Mouse (Mus musculus) testis, adult 2 months (tissue): ENCODE data around the gene Syce3. TPM values are rescaled to one million over a fixed set of nuclear protein-coding genes. Genes with fewer than 3 reads are reported as not detected.

Source experiments
- H3K27ac ChIP-seq: fragments of 200-500 bp; 2 replicates; pipeline ENCODE4 v1.5.1; 2012; ENCODE audit warnings: low read depth, low read length; ENCODE audit not compliant: control insufficient read depth, insufficient read depth
- H3K27me3 ChIP-seq: fragments of 200-500 bp; 2 replicates; pipeline ENCODE4 v1.6.1; 2012; ENCODE audit warnings: mild to moderate bottlenecking, low read length, moderate library complexity; ENCODE audit not compliant: control insufficient read depth, insufficient read depth
- H3K36me3 ChIP-seq: fragments of 200-500 bp; 2 replicates; pipeline ENCODE4 v1.6.1; 2012; ENCODE audit warnings: mild to moderate bottlenecking, low read length; ENCODE audit not compliant: control insufficient read depth, insufficient read depth
- H3K4me1 ChIP-seq: fragments of 200-500 bp; 2 replicates; pipeline ENCODE4 v1.6.1; 2012; ENCODE audit warnings: low read length; ENCODE audit not compliant: control insufficient read depth, insufficient read depth
- H3K4me3 ChIP-seq: fragments of 200-500 bp; 2 replicates; pipeline ENCODE4 v1.5.1; 2012; ENCODE audit warnings: low read depth, mild to moderate bottlenecking, low read length, moderate library complexity, mixed read lengths; ENCODE audit not compliant: control insufficient read depth
- CTCF ChIP-seq: fragments of 200-500 bp; IDR thresholded peaks from 2 replicates; pipeline ENCODE4 v1.5.1; 2012; ENCODE audit warnings: low read depth, mild to moderate bottlenecking, inconsistent platforms, low read length, moderate library complexity; ENCODE audit not compliant: control insufficient read depth, insufficient read depth, insufficient replicate concordance
- POLR2A ChIP-seq: fragments of 200-500 bp; IDR thresholded peaks from 2 replicates; pipeline ENCODE4 v1.6.1; 2012; ENCODE audit warnings: low read depth, mild to moderate bottlenecking, inconsistent platforms, low read length, moderate library complexity; ENCODE audit not compliant: control insufficient read depth
- polyA plus RNA-seq: library from polyadenylated mRNA; depleted of rRNA; stranded (reverse); fragments of >200 nt; gene quantifications from 2 replicates; pipeline ENCODE4 v1.2.3, GENCODE M21; 2012; rRNA removed

The Syce3 gene
- polyA plus RNA-seq, 1 experiment: 247 TPM

DNA sequence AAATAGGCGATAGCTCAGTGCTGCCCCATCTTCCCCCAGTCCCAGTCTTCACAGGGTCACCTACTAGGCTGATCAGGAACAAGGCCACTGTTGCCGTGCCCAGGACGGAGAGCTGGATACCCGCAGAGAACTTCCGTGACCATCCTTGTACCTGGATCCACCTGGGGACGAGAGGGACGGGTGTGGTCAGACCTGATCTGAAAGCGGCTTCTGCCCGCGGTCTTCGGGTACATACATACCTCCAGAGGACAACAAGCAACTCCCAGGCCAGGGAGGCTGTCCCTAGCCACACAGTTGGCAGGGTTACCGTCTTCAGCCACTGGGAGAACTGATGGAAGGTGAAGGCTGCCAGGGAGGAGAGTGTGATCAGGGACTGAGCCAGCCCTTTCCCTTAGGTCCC lies 57.5 kb downstream of the Syce3 start:
- no peaks in the 10 kb centered on the region for H3K27me3 ChIP-seq
- H3K36me3 ChIP-seq: peaks cover 2% of the 10 kb centered on the region
- no peak overlapping the region for H3K4me3 ChIP-seq
- H3K27ac ChIP-seq: no peak overlapping the region
- H3K4me1 ChIP-seq: peaks cover 7% of the 10 kb centered on the region
- no peak for TF ChIP-seq POLR2A
- no peak for TF ChIP-seq CTCF

DNA sequence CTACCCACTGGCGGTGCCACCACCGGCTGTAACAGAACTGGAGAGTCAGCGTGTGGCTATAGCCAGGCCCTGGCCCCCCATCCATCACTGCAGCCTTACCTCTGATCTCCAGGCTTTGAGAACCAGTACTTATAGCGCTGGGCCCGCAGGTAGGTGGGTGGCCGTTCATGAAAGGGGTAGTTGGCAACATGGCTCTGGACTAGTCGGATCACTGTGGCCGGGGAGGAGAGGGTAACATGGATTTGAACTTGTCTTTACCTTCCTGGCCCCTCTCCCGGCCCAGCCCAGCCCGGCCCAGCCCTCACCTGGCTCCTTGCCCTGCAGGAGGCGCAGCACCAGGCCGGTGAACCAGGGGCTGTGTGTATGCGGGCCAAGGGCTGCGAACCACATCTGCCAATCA lies 58.2 kb downstream of the Syce3 start:
- Histone ChIP-seq H3K4me3 (no peak overlapping the region), H3K27ac (no peak overlapping the region), H3K4me1 (peaks cover 7% of the 10 kb centered on the region), H3K36me3 (peaks cover 2% of the 10 kb centered on the region), H3K27me3 (no peaks in the 10 kb centered on the region)
- TF ChIP-seq POLR2A: no peak
- TF ChIP-seq CTCF: no peak

DNA sequence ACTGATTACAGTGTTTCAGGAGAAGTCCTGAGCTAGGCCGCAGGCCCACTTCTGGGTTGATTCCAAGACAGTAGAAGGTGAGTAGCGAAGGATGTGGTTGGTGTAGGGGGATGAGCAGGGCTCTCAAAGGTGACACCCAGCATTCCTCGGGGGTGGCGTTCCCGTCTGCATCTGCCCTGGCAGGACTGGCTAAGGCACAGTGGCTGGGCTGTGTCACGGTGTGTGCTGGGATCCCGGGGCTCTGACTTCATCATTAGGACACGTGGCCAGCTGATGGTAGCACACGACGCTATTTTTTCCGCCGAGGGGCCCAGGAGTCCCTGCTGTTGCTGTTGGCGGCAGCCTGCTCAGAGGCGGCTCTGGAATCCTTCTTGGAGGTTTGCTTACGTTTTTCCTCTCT lies 59.0 kb downstream of the Syce3 start:
- no peak for TF ChIP-seq POLR2A
- Histone ChIP-seq H3K36me3 (peaks cover 2% of the 10 kb centered on the region), H3K27ac (no peak overlapping the region), H3K4me3 (no peak overlapping the region), H3K27me3 (no peaks in the 10 kb centered on the region), H3K4me1 (peaks cover 7% of the 10 kb centered on the region)

DNA sequence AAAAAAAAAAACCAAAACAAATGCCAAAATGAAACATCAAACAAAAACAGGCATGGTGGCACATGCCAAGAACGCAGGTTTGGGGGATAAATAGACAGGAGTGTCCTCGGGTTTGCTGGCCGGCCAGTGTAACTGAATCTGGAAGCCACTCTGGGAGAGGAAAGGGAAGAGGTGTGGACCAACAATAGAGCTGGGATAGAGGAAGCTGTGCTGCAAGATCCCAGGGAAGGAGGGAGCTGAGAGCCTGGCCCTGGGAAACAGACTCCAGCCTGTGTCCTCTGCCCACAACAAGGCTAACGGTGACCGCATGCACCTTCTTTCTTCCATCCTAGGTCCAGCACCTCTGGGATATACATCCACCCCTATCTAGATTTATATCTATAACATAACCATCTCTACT lies 59.9 kb downstream of the Syce3 start:
- Histone ChIP-seq H3K36me3 (peaks cover 2% of the 10 kb centered on the region), H3K27ac (no peak overlapping the region), H3K4me3 (no peak overlapping the region), H3K4me1 (peaks cover 7% of the 10 kb centered on the region), H3K27me3 (no peaks in the 10 kb centered on the region)
- TF ChIP-seq POLR2A: no peak
- no peak for TF ChIP-seq CTCF

DNA sequence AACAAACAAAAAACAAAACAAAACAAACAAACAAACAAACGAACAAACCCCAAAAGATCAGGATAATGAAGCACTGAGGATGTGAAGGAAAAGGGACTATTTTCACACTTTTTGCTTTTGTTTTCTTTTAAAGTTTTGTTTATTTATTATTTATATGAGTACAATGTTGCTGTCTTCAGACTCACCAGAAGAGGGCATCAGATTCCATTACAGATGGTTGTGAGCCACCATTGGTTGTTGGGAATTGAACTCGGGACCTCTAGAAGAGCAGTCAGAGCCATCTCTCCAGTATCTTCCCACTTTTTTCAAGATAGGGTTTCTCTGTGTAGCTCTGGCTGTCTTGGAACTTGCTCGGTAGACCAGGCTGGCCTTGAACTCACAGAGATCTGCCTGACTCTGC lies 67.0 kb downstream of the Syce3 start:
- Histone ChIP-seq H3K4me3 (no peak overlapping the region), H3K27ac (no peak overlapping the region), H3K4me1 (no peaks in the 10 kb centered on the region), H3K36me3 (no peaks in the 10 kb centered on the region), H3K27me3 (no peaks in the 10 kb centered on the region)
- no peak for TF ChIP-seq CTCF
- no peak for TF ChIP-seq POLR2A

DNA sequence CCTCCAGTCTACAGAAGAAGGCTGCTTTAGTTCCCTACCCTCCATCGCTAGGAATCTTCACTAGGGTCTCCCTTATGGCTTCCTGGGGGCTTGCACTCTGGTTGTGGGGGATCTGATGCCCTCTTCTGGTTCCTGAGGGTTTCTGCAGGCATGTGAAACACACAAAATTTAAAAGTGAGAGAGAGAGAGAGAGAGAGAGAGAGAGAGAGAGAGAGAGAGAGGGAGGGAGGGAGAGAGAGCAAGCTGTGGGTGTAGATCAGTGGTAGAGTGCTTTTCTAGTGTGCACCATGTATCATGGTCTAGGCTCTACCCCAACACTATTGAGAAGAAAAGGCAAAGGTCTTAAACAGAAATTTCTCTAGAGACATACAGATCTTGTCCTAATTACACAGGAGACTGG lies 68.6 kb downstream of the Syce3 start:
- H3K4me1 ChIP-seq: no peaks in the 10 kb centered on the region; the same call in 1 of the 2 replicates
- no peak overlapping the region for H3K27ac ChIP-seq
- no peak overlapping the region for H3K4me3 ChIP-seq
- H3K27me3 ChIP-seq: no peaks in the 10 kb centered on the region
- no peaks in the 10 kb centered on the region for H3K36me3 ChIP-seq
- TF ChIP-seq POLR2A (no peak), CTCF (no peak)

Other genes with a start within 250 kb of the Syce3 start
- 91.0 and 107 TPM in 2 replicates for gene Plxnb2, start 229.7 kb downstream of the Syce3 start, polyA plus RNA-seq
- 55.5 and 58.5 TPM in 2 replicates for gene Dennd6b, start 214.0 kb downstream of the Syce3 start, polyA plus RNA-seq
- 49.8 and 59.3 TPM in 2 replicates for gene Ppp6r2, start 198.9 kb downstream of the Syce3 start, polyA plus RNA-seq
- 157 and 170 TPM in 2 replicates for gene Sbf1, start 95.2 kb downstream of the Syce3 start, polyA plus RNA-seq
- not detected in 2 replicates for gene Adm2, start 87.8 kb downstream of the Syce3 start, polyA plus RNA-seq
- 0.81 and 1.7 TPM in 2 replicates for gene Miox, start 76.1 kb downstream of the Syce3 start, polyA plus RNA-seq
- 43.0 and 46.6 TPM in 2 replicates for gene Lmf2, start 54.8 kb downstream of the Syce3 start, polyA plus RNA-seq
- gene Ncaph2, start 54.8 kb downstream of the Syce3 start, polyA plus RNA-seq: 41.5 and 44.7 TPM in 2 replicates
- 31.1 and 34.1 TPM in 2 replicates for gene Sco2, start 36.7 kb downstream of the Syce3 start, polyA plus RNA-seq
- 0.74 and 1.6 TPM in 2 replicates for gene Tymp, start 33.5 kb downstream of the Syce3 start, polyA plus RNA-seq
- gene Odf3b, start 31.2 kb downstream of the Syce3 start, polyA plus RNA-seq: 78.4 and 86.4 TPM in 2 replicates
- 0.19 and 0.31 TPM in 2 replicates for gene Klhdc7b, start 25.6 kb downstream of the Syce3 start, polyA plus RNA-seq
- gene Cpt1b, start 15.4 kb upstream of the Syce3 start, polyA plus RNA-seq: 374 and 414 TPM in 2 replicates
- 6.4 and 7.6 TPM in 2 replicates for gene C730034F03Rik, start 19.1 kb upstream of the Syce3 start, polyA plus RNA-seq
- 1.2 and 1.9 TPM in 2 replicates for gene Gm44502, start 19.2 kb upstream of the Syce3 start, polyA plus RNA-seq
- gene Chkb, start 19.4 kb upstream of the Syce3 start, polyA plus RNA-seq: 50.7 and 52.8 TPM in 2 replicates
- 31.9 and 34.3 TPM in 2 replicates for gene Mapk8ip2, start 43.4 kb upstream of the Syce3 start, polyA plus RNA-seq
- 221 and 236 TPM in 2 replicates for gene Arsa, start 66.9 kb upstream of the Syce3 start, polyA plus RNA-seq
- 1.1 and 1.8 TPM in 2 replicates for gene Shank3, start 89.1 kb upstream of the Syce3 start, polyA plus RNA-seq
- gene Acr, start 157.8 kb upstream of the Syce3 start, polyA plus RNA-seq: 522 and 549 TPM in 2 replicates
- 91.2 and 108 TPM in 2 replicates for gene Rabl2, start 181.4 kb upstream of the Syce3 start, polyA plus RNA-seq